Mouse (Mus musculus) thymus, postnatal 14 days (tissue): ENCODE results near the gene 2610001J05Rik.

Experiments
- DNase-seq: peaks from one replicate; pipeline ENCODE4 v3.0.0; 2021

2610001J05Rik gene

GRCm38 (mm10) chr6:13835720-13836665 lies 35.3 kb downstream of the 2610001J05Rik start:
- no peak for DNase-seq

GRCm38 (mm10) chr6:13832770-13833169 lies 38.5 kb downstream of the 2610001J05Rik start:
- no peak for DNase-seq

- DNase-seq: no peak
Measured at GRCm38 (mm10) chr6:13828877-13829276, 42.4 kb downstream of the 2610001J05Rik start.
